Mouse (Mus musculus) cerebellum, postnatal 10 days (tissue): ENCODE results near the gene Gm20388.
A peak's percentile ranks its signal among the peaks of the same experiment; 100 is the strongest.

Experiments used
- DNase-seq, 2 experiments: peaks; one replicate each; pipeline ENCODE4 v3.0.0; 2021; ENCODE audit warnings: mixed read lengths in 2 of 2

The Gm20388 gene

GRCm38 (mm10) chr8:123752773-123753468, 3842.3 kb downstream of the Gm20388 start:
- peak; percentile 78 to 86 for DNase-seq

- DNase-seq: no peak
Observed at GRCm38 (mm10) chr8:123753604-123754375, 3843.1 kb downstream of the Gm20388 start.

GRCm38 (mm10) chr8:123754538-123755431, 3844.1 kb downstream of the Gm20388 start:
- no peak for DNase-seq

GRCm38 (mm10) chr8:123756901-123757300, 3846.3 kb downstream of the Gm20388 start:
- DNase-seq: no peak

- no peak for DNase-seq
Observed at GRCm38 (mm10) chr8:123758935-123759334, 3848.3 kb downstream of the Gm20388 start.

- DNase-seq: peak; percentile 53 to 57
Observed at GRCm38 (mm10) chr8:123759933-123760332, 3849.3 kb downstream of the Gm20388 start.

- no peak for DNase-seq
Observed at GRCm38 (mm10) chr8:123760579-123760978, 3849.9 kb downstream of the Gm20388 start.

- peak; percentile 80 to 84 for DNase-seq
Observed at GRCm38 (mm10) chr8:123761266-123761882, 3850.7 kb downstream of the Gm20388 start.

- DNase-seq: no peak
Observed at GRCm38 (mm10) chr8:123761883-123762270, 3851.2 kb downstream of the Gm20388 start.

- peak; percentile 48 to 61 for DNase-seq
Observed at GRCm38 (mm10) chr8:123763355-123763754, 3852.7 kb downstream of the Gm20388 start.

GRCm38 (mm10) chr8:123764671-123765070, 3854.0 kb downstream of the Gm20388 start:
- peak; percentile 69 to 72 for DNase-seq

- DNase-seq: no peak
Observed at GRCm38 (mm10) chr8:123766516-123766915, 3855.9 kb downstream of the Gm20388 start.

GRCm38 (mm10) chr8:123767874-123768273, 3857.2 kb downstream of the Gm20388 start:
- no peak for DNase-seq

- peak; percentile 83 to 85 for DNase-seq
Observed at GRCm38 (mm10) chr8:123768492-123769356, 3858.1 kb downstream of the Gm20388 start.

GRCm38 (mm10) chr8:123773468-123773867, 3862.8 kb downstream of the Gm20388 start:
- DNase-seq: no peak

- no peak for DNase-seq
Observed at GRCm38 (mm10) chr8:123774491-123774890, 3863.8 kb downstream of the Gm20388 start.

- peak; percentile 52 to 71 for DNase-seq
Observed at GRCm38 (mm10) chr8:123777319-123777718, 3866.7 kb downstream of the Gm20388 start.

GRCm38 (mm10) chr8:123780471-123780870, 3869.8 kb downstream of the Gm20388 start:
- no peak for DNase-seq

- no peak for DNase-seq
Observed at GRCm38 (mm10) chr8:123781256-123781655, 3870.6 kb downstream of the Gm20388 start.

GRCm38 (mm10) chr8:123783525-123784249, 3873.0 kb downstream of the Gm20388 start:
- peak; percentile 93 to 94 for DNase-seq

- DNase-seq: peak in 1 of 2 experiments; percentile 48
Observed at GRCm38 (mm10) chr8:123786166-123786565, 3875.5 kb downstream of the Gm20388 start.
